Mouse (Mus musculus) layer of hippocampus, adult 18-20 months (tissue): ENCODE data around the gene Maff. TPM values are rescaled to one million over a fixed set of nuclear protein-coding genes. Genes with fewer than 3 reads are reported as not detected.

Experiments
- DNase-seq, 2 experiments: peaks; one replicate each; pipeline ENCODE4 v3.0.0; 2022; ENCODE audit warnings: low spot score in 2 of 2
- total RNA-seq, 2 experiments: library from RNA; stranded (reverse); gene quantifications; 2 replicates each; pipeline ENCODE4 v1.2.3; 2021

Gene Maff
- total RNA-seq, 2 experiments from 2014 or later, result 2.1 TPM

DNA sequence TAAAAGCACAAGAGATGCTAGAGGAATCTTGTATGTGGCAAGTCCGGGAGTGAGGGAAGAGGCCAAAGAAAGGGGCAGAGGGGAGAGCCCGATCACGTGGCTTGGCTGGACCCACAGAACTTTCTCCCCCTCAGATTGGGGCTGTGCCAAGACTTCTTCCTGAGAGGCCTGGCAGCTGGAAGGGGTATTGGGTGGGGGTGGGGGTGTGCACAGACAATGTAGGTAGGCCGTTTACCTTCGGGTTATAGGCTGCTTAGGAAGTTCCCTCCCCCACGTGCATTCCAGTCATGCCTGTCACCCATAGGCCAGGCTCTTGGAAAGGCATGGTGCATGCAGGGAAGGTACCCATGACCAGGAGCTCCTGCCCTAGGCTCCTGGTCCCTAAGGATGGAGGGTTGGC, 13.5 kb downstream of the Maff start:
- no peak for DNase-seq

- no peak for DNase-seq
Observed at GRCm38 (mm10) chr15:79360371-79360770, 13.9 kb downstream of the Maff start.

DNA sequence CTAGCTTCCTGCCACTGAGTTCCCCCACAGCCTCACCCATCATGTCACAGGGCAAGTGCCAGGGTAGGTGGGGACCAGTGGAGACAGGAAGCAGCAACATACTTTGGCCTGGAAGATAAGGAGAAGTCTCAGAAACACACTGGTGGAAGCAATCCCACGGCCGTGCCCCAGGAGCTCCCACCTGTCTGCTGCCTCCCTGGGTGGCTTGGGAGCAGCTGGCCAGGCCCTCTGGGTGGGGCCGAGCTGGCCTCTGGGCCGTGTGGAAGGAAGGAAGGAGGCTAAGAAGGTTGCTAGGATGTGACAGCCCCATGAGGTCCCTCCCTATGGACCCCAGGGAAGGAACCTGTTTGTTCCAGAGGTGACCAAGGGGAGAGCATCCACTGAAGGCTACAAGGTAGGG, 14.6 kb downstream of the Maff start:
- DNase-seq, result no peak

- DNase-seq, result no peak
Observed at GRCm38 (mm10) chr15:79364120-79364519, 17.7 kb downstream of the Maff start.

- no peak for DNase-seq
Observed at GRCm38 (mm10) chr15:79365068-79365467, 18.6 kb downstream of the Maff start.

DNA sequence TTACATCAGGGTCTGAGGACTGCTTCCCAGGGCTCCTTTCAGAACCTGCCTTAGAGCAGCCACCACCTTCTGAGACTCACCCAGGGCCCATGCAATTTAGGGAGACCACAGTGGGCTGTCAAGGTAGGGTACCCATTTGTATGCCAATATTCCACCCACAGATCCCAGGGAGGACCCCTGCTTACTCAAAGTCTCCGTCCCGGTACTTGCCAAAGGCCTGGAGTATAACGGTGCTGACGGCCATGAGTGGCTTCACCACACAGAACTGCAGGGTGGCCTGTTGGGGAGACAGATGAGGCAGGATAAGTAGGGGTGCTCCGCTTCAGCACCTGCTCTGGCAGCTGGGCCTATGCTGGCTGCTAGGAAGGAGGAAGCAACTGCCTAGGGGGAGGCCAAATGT, 20.0 kb downstream of the Maff start:
- DNase-seq, result no peak

DNA sequence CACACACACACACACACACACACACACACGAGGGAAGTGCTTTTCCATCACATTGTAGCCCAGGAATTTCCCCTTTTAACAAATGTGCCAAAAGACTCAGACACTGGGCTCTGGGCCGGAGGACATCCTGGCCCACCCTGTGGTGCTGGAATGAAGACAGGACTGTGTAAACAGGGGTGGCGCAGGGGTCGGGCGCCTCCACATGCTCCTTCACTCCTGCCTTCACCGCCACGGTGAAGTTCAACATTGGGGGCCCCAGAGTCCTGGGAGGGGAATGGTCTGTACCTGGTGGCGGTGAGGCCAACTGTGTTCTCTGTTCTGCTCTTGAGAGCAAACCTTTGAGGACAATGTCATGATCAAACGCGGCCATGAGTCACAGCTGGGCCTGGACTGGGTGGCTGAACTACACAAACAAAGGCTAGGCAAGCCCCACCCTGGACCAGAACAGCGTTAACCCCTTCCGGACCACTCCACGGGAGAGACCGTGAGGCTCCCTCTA, 21.9 kb downstream of the Maff start:
- no peak for DNase-seq

GRCm38 (mm10) chr15:79368861-79369440, 22.5 kb downstream of the Maff start:
- DNase-seq, result no peak

- no peak for DNase-seq
Observed at GRCm38 (mm10) chr15:79369452-79370280, 23.2 kb downstream of the Maff start.

DNA sequence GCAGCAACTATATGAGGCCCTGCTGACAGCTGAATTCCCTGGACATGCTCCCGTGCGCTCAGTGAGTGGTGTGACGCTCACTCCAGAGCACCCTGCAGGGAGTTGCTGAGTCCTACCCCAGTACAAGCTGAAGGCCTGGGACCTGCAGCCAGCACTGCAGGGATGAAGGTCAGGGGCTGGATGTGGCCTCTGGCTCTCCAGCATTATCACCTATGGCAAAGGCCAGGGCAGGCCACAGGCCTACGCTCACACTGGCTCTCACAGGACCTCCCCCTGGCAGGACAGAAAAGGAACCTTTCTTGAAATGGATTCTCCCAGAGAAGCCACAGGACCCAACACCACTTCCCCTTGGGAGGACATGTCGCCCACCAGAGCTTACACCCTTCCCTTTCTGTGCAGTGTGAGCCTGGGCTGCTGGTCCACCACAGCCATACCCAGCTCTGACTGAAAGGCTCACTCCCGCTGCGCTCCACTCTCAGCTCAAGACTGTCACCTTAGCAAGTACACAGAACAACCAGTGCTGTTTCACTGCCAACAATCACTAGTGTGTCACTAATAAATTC, 23.9 kb downstream of the Maff start:
- DNase-seq, result no peak

- DNase-seq, result no peak
Observed at GRCm38 (mm10) chr15:79374760-79375159, 28.3 kb downstream of the Maff start.

GRCm38 (mm10) chr15:79377681-79378080, 31.3 kb downstream of the Maff start:
- DNase-seq, result peak in 1 of 2 experiments; percentile 58

DNA sequence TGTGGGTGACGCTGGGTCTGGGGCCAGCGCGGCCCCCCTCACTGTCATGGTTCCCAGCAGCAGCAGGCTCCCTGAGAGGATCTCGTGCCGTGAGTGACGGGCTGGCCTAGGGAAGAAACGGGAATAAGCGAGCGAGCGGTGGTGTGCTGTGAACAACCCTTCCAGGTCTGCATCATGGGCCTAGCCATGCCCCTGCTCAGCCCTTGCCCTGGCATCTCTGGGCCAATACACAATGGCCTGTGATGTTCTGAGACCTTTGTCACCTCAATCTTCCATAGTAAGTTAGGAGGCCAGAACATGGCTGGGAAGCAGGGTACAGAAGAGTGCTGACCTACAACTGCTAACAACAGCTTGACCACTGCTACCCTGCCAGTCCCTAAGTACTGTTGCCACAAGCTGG, 32.2 kb downstream of the Maff start:
- no peak for DNase-seq

DNA sequence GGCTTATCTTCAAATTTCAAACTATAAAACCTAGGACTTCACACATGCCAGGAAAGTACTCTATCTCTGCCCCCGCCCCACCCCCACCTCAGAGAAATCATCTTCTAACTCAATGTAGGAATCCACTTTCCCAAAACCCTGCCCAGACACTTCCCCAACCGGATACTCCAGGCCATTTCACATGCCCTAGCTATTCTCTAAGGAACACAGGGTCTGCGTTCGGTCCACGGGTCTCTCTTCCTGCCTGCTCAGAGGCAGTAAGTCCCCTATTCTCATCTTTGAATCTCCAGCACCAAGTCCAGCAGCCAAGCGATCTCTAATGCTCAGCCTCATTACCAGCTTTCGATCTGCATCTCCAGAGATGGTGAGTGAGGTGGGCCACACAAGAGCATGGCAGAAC, 33.2 kb downstream of the Maff start:
- no peak for DNase-seq

DNA sequence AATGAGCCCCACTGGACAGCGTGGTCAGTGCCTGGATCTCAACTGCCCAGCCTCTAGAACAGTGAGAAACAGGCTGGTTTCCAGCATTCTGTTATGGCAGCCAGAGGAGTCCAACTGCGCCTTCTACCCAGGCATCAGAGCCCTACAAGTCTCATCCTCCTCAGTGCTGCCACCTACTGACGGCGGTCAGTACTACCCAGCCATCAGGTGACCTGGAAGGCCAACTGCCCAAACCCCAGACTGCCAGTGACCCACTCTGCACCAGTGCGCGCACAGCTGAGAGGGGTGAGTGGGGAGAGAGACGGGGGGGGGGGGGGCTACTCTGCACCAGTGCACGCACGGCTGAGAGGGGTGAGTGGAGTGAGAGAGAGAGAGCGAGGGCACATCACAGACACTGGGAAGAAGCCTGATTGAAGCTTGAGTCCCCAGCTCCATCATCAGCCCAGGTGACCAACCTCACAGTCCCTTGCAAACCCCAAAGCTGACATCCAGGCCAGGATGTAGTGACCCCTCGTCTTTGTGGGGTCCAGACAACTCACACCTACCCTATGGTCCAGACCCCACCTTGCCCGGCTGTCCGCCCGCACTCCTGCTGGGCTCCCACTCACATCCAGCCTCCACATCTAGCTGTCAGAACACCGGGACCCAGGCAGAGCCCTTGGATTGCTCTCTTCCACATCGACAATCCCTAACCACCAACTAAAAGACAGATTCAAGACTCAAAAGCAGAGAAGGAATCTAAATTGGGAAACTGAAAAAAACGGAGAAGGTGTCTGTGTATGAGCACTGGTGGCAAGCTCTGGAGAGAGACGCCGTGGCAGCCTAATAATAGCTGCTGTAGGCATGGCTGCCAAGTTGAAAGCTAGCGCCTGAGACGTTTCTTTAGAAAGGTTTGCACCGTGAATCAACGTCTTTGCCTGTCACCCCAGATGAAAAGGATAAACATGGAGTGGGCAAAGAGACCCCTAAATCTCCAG, 34.3 kb downstream of the Maff start:
- peak in 1 of 2 experiments; percentile 60 for DNase-seq

- DNase-seq, result no peak
Observed at GRCm38 (mm10) chr15:79381644-79382043, 35.2 kb downstream of the Maff start.

DNA sequence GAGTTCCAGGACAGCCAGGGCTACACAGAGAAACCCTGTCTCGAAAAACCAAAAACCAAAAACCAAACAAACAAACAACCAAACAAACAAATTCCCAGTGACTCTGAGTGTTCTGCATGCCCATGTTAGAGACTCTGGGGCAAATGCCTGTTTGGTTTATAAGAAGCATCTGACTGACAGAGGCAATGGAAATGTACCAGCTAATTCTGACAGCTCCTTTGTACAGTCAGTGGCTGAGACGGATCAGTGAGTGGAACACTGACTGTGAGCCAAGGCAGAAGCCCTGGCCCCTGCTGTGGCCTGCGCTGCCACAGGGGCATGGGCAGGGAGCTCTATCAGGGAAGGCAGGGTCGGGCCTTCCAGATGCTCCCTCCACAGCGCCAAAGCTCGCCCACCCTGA, 40.7 kb downstream of the Maff start:
- DNase-seq, result no peak

DNA sequence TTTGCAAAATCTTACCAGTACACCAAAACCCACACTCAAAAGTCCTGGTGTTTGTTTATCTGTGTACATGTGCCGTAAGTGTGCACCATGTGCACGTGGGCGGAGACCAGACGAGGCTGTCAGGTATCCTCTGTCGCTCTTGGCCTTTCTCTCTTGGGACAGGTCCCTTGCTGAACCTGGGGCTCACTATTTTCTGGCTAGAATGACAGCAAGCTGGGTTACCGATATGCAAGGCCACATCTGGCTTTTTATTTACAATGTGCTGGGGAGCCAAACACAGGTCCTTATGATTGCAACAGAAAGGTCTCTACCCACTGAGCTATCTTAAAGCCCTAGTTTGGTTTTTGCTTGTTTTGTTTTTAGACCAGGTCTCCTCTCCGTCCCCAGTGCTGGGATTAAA, 41.2 kb downstream of the Maff start:
- no peak for DNase-seq

GRCm38 (mm10) chr15:79388171-79388570, 41.8 kb downstream of the Maff start:
- no peak for DNase-seq

DNA sequence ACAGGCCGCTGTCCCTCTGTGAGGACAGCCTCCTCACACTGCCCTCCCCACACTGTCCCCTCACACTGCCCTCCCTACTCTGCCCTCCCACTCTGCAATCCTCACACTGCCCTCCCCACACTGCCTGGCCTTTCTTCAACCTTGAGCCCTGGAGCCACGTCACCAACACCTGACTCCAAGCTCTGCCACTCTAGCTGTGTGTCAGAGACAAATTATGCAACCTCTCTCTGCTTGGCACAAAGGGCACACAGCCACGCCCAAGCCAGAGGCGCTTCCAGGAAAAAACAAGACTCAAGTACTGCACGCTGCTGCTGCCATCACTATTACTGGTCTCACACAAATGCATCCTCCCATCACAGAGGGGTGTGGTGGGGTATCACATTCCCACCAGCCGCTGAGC, 44.0 kb downstream of the Maff start:
- DNase-seq, result no peak

DNA sequence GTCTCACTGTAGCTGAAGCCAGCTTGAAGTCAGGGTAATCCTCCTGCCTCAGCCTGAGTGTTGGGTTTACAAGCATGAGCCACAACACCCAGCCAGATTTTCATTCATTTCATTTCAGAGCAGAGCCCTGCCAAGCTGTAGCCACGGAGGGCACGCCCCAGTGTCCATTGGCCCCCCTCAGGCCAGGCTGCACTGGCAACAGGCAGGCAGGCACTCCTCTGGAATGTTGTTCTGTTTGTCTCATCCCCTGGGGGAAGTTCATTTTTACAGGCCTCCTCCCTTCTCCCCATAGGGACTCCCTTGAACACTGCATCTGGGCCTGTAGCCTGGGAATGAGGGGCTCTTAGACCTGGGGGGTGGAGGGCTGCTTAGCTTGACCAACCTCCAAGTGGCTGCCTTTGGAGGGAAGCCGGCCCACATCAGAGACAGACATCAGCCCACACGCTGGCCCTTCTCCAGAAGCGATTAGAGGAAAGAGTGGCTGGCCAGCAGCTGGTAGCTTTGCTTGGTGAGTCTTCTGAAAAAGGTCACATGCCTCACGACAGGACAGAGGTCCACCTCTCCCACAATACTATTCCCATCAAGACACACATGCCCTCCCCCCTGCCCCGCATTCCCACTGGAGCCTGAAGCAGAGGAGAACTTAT, 45.1 kb downstream of the Maff start:
- DNase-seq, result no peak
